Mouse (Mus musculus) heart, postnatal 25 days (tissue): ENCODE results near the gene Tprn. TPM values are rescaled to one million over a fixed set of nuclear protein-coding genes. Genes with fewer than 3 reads are reported as not detected.

Experiments used
- DNase-seq: peaks from one replicate; pipeline ENCODE4 v3.0.0; 2022; ENCODE audit warnings: low spot score
- intact Hi-C: fragments of 180-260 bp; cut with DNase I; formaldehyde crosslinking; loops from one replicate; pipeline ENCODE4 v1.15.1; 2025
- total RNA-seq, 2 experiments: library from RNA; stranded (reverse); gene quantifications; 2 replicates each; pipeline ENCODE4 v1.2.3; 2021

Gene Tprn
- 1 to 10 TPM; 3.6 to 6.0 TPM for total RNA-seq

DNA sequence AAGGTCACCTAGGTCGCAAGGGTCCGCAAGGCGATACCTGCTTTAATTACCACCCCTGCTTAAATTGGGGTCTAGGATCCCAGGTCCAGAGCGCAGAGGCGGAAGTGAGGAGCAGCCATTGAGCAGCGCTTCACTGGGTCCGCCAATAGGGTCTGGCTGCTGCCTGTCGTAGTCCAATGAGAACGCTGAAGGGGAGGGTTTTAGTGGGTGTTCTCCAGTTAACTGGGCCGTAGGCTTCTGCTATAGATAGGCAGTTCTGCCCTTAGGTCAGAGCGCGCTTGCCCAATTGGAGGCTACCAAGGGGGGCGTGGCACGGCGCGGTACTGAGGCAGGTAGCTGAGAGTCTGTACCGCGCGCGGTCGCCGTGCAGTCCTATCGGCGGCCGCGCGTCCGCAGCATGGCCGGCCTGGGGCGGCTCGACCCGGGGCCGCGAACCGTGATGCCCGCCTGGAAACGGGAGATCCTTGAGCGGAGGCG lies at the start of gene Tprn:
Gene Tprn (plus strand): TSS at position 328 of the 477 bp plus-strand sequence.
- intact Hi-C loops, result no loop called here
- peak; percentile 92 for DNase-seq

DNA sequence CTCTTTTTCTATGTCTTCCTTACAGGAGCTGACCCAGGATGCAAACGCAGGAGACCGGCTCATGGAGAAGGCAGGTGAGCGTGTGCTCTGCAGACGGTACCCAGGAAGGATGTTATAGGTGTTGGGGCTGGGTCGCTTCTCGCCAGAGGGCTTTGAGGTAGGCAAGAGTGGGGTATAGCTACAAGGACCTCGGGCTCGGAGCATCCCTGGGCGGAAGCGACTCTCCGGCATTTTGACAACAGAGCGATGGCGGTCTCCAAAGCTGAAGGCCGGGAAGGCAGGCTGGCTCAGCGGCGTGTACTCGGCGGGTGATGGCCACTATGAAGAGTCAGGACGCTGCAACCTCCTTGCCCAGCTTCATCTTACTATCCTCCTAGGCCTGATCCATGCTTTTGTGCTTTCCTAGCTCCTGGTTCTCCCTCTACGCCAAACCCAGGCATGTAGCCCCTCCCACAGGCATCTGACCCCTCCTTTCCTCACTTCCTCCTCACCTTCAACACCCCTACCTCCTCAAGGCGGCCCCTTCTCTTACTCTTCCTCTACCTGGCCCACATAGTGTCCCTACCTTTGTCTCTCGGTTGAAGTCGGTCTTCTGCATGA lies 49.1 kb upstream of the Tprn start:
- intact Hi-C loops, result no loop called here
- no peak for DNase-seq

DNA sequence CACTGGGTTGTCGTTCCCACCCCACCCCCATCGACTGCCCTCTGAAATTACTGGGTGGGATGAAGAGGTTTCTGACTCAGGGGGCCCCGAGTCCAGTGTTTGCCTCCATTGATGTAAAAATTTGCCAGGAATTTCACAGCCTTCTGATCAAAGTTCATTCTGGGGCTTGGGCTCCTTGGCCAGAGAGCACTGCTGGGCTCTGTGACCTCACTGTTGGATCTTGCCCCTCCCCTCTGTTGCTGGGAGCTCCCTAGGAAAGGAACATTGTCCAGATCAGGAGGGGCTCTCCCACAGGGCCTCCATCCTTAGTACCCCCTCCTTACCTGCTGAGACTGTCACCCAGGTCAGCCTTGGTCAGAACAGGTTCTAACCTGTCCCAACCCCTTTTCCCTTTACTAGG lies 48.0 kb upstream of the Tprn start, which contains the start of gene Stpg3:
Gene Stpg3 (minus strand): TSS at position 194 of the 400 bp plus-strand sequence.
- DNase-seq, result no peak
- intact Hi-C loops, result no loop called here

DNA sequence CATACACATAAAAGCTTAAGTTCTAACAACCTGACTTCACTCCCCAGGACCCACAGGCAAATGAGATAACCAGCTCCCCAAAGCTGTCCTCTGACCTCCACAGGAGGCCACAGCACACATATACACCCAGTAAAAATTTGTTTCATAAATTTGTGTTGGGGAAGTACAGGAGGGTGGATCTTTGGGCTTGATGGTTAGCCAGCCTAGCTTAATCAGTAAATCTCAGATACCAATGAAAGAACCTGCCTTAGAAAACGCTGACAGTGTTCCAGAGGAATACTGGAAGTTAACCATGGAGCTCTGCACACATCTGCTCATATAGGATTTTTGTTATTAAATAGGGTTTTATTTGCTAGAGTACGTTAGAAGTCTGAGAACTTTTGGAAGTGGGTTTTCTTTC lies 44.8 kb upstream of the Tprn start:
- no peak for DNase-seq
- intact Hi-C loops, result no loop called here

DNA sequence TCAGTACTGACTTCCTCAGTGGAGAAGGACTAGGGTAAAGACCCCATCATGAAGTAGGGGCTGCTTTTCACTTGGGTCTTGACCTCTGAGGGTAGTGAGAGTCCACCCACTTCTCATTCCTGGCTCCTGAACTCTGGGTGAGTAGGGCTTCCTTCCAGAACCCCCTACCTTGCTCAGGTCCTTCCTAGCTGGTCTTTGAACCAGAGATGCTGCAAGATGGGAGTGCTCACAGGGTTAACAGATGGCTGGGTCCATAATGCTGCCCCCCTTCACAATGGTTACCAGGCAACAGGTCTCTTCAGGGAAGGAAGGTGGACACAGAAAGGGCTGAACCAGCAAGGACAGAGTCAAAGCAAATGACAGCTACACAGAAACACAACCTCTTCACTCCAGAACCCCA lies 44.0 kb upstream of the Tprn start, which contains the start of gene Fam166a:
Gene Fam166a (plus strand): TSS at position 301 of the 400 bp plus-strand sequence.
- DNase-seq, result no peak

DNA sequence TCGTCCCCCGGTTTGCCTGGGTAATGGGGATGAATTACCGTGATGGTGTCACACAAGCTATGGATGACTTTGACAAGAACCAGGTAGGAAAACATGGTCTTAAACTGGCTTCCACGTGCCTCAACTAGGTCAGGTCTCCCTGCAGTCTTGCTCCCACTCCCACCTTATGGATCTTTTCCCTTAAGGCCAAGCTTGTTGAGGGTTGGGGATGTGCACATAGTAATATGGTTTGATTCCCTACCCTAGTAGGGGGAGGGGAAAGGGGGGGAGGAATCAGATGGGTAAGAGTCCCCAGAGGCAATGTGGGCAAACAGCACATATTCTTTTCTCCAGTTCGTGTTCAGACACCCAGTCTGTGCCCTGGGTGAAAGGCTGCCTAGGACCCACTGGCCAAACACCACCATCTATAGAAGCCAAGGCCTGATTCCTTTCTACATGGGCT lies 41.1 kb upstream of the Tprn start:
- DNase-seq, result no peak
- intact Hi-C loops, result no loop called here

More for the DNA sequence above, 44.0 kb upstream of the Tprn start, which contains the start of gene Fam166a:
- intact Hi-C loops, result no loop called here

DNA sequence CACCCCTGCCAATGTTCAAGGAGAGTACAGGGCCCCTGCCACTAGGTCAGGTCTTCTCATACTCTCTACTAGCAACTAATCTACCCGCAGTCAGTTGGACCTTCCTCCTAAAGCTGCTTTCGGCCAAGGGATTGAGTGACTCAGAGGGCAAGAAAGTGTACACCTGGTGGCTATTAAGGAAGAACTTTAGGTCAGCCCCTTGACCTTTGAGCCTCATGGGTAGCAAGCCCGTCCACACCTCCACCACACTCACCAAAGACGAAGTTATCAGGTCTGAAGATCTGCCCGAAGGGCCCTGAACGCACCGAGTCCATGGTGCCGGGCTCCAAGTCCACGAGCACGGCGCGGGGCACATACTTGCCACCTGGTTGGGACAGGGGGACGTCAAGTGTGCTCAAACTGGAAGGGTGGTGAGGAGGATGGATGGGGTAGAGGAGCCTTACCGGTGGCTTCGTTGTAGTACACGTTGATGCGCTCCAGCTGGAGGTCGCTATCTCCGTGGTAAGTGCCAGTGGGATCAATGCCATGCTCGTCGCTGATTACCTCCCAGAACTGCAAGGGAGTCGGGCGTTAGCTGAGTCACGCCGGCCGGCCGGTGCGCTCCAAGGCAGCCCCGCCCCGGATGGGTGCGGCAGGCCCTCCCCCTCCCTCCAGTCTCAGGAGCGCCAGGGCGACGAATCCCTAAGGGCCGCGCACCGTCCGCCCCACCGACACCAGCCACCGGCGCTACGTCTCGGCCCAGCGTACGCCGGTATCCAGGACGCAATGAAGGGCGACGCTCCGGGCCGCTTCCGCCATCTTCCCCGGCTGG lies 38.5 kb upstream of the Tprn start:
- peak; percentile 76 for DNase-seq
- intact Hi-C loops, result loop anchor here (2.0 kb wide), 1 partner anchor 13 kb away; the partner anchor contains the start of gene Nelfb

DNA sequence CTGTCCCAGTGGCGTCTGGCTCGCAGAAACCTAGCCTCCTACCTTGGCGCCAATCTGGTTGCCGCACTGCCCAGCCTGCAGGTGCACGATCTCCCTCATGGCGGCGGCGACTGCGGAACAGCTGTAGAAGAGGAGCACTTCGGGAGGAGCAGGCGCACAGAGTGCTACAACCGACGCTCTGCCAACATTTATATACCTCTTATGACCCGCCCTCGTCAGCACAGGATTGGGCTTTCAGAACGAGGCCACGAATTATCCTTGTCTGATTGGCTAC lies 38.0 kb upstream of the Tprn start, which contains the start of gene Tubb4b:
Gene Tubb4b (minus strand): TSS at position 211 of the 274 bp plus-strand sequence.
- no peak for DNase-seq

DNA sequence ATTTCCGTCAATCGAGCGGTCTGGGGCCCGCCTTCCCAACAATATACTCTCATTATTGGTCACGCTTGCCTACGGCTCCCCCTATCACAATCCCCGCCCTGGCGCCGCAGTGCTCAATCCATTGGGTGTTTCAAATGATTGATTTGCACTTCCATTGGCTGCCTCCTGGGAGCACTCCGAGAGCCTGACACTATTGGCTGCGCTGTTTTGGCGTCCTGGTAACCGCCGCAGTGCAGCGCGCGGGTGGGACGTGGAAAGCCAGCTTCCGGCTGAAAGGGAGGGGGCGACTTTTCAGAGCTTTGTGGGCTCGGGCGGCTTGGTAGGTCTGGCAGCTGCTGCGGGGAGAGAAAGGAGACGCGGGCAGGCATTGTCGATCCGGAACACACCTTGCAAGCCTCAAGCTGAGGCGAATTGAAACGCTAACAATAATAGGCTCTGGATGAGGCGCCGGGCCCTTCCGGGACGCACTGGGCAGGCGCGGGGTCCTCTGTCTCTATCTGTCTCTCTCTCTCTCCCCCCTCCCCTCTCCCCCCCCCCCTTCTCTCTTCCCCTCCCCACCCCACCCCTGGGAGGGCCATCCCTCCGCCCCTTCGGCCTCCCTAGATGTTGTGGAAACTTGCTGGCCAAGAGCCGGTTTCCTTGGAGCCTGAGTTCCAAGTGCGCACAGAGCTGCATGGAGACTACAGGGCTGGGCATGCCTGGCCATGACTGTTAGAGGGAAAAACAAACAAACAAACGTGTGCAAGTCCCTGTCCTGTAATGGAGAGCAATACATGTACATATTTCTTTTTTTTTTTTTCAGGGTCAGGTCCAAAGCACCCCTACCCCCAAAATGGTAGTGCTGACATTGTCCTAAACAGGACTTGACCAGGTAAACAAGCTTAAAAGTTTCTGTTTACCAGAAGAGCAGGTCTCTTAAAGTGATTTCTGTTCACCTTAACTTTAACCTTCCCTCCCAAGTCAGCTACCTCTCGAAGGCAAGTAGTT lies 37.4 kb upstream of the Tprn start:
- peak; percentile 99 for DNase-seq
- intact Hi-C loops, result loop anchor here (2.0 to 5.0 kb wide), 2 partner anchors 14 to 67 kb away; partner anchors contain the start of gene Nelfb

More for the DNA sequence above, 38.0 kb upstream of the Tprn start, which contains the start of gene Tubb4b:
- intact Hi-C loops, result loop anchor here (2.0 kb wide), 1 partner anchor 14 kb away; the partner anchor contains the start of gene Nelfb

DNA sequence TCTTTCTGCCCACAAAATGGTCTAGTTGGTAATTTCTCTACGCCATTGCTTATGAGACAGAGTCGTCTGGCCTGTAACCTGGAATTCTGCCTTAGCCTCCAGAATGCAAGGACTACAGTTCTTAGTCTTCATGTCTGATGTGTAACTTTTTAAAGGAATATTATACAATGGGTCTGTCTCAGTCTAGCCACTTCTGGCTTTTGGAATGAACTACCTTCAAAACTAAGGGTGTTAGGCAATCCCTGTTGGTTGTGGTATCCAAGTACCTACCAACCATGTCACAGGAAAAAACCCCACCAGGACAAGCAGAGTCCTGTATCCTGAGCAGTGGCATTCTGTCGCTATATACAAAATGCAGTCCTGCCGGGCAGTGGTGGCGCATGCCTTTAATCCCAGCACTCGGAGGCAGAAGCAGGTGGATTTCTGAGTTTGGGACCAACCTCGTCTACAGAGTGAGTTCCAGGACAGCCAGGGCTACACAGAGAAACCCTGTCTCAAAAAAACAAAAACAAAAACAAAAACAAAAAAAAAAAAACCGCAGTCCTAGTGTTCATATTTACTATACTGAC lies 36.5 kb upstream of the Tprn start:
- DNase-seq, result no peak
- intact Hi-C loops, result loop anchor here (2.0 to 5.0 kb wide), 2 partner anchors 15 to 66 kb away; partner anchors contain the start of gene Nelfb

DNA sequence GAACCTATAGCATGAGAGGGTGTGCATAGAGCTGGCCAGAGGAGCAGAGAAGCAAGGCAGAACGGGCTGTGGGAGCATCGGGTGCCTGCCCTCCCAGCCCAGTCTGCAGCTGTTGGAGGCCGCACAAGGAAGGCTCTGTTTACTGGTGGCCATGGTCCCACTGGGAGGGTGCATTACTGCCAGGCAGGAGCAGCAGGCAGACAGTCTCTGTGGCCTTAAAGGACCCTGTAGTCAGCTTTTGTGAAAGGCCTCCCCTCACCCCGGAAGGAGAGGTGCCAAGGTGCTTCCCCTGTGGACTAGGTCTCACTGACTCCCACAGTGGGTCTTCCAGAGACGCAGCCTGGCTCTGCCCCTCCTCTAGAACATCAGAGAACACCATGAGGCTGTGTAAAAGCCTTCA lies 35.6 kb upstream of the Tprn start:
- no peak for DNase-seq
- intact Hi-C loops, result loop anchor here (5.0 kb wide), 1 partner anchor 65 kb away; no protein-coding TSS in a partner anchor

DNA sequence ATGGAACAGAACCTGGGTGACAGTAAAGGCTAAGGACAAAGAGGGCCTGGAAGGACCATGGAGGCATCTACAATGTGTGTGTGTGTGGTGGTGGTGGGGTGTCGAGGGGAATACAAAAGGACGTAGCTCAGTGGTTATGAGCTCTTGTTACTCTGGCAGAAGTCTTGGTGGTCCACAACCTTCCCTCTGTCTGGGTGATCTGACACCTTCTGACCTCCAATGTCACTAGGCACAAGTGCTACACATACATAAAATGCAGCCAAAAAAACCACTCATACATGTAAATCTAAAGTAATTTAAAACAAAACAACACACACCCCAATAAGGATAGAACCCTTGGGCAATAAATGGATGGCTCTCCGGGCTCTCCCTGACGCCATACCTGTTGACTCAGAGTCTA lies 35.0 kb upstream of the Tprn start:
- DNase-seq, result no peak
- intact Hi-C loops, result loop anchor here (5.0 kb wide), 1 partner anchor 65 kb away; no protein-coding TSS in a partner anchor

DNA sequence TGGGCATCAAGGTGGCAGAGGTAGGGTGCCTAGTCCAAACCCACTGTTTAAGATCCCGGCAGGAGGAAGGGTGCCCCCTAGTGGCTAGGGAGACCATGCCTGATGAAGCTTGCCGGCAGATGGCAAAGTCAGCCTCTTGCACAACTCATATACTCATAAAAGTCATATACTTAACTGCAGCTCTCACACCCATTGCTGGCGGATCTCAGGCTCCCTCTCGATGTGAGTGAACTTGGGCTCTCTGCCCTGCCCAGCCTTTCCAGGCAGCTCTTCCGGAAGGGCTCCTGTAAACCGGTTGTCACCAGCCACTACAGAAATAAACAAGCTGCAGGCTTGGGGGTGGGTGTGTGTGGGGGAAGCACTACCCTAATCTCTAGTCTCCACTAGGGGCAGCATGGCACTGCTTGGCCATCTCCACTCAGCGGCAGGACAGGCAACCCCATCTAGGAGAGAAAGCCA lies 34.0 kb upstream of the Tprn start:
- intact Hi-C loops, result loop anchor here (1.0 to 5.0 kb wide), 3 partner anchors 24 to 64 kb away; no protein-coding TSS in a partner anchor
- DNase-seq, result peak; percentile 76

DNA sequence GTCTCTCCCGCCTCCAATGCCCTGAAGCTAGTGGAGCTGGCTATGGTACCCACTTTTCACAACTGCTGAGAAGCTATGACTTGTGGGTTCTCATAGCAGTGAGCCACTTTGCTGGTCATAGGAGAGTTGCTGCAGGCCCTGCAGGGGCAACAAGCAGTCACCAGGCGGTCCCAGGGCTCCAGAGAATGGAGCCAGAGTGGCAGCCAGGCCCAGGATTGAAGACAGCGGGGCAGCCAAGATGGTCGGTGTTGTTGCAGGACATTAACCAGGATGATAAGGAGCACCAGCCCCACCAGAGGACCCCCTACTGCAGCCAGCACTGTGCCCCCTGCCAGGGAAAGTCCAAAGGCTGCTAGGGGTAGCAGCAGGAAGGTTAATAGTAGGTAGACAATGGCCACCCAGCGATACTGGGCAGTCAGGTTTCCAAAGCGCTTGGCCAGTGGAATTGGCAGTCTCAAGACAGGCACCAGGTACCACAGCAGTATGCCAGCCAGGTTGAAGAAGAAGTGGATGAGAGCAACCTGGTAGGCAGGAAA lies 33.4 kb upstream of the Tprn start:
- DNase-seq, result no peak
- intact Hi-C loops, result loop anchor here (1.0 to 5.0 kb wide), 3 partner anchors 24 to 63 kb away; no protein-coding TSS in a partner anchor

DNA sequence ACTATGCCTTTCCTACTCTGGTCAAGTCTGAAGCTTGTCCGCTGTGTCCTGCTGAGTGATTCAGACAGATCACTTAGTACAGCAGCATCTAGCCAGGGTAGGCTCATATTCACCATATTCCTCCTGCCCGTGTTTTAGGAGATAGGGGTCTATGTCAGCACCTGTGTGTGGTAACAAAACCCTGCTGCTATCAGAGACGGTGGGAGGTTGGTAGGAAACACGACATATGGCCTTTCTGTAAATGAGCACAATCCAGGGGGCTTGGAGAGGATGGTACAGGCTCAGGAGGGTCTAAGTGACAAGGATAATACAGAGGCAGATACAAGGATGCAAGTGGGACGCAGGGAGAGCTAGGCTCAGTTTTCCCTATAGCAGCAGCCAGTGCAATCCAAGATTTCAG lies 32.8 kb upstream of the Tprn start:
- intact Hi-C loops, result loop anchor here (2.0 to 5.0 kb wide), 2 partner anchors 23 to 63 kb away; no protein-coding TSS in a partner anchor
- no peak for DNase-seq

DNA sequence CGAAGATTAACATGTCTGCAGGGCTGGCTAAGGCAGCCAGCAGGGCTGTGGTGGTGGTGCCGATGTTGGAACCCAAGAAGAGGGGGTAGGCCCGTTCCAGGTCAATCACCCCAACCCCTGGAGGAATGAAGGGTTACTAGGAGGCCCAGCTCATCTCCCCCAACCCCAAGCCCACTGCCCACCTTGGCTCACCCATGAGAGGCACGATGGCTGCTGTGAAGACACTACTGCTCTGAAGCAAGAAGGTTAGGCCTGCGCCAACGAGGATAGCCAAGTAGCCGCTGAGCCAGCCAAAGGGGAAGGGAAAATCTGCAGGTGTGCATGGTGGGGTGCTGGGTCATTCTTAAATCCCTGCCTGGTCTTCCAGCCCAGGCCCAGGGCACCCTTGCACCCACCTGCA lies 31.8 kb upstream of the Tprn start:
- intact Hi-C loops, result no loop called here
- DNase-seq, result no peak

DNA sequence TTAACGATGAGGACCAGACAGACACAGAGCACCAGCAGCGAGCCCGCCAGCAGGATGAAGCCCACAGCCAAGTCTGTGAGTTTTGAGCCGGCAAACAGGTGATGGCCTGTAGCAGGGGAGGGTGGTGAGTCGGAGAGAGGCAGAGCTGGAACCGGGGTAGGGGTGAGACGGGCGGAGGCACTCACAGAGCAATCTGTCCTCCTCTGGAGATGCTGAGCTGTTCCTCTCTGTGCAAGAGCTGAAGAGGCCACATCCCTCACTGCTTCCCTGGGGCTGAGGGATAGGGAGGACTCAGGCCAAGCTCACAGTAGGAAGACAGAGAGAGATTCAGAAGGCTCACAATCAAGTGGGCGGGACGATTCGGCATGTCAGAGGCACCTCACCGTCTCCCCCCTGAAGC lies 31.4 kb upstream of the Tprn start:
- no peak for DNase-seq
- intact Hi-C loops, result no loop called here

DNA sequence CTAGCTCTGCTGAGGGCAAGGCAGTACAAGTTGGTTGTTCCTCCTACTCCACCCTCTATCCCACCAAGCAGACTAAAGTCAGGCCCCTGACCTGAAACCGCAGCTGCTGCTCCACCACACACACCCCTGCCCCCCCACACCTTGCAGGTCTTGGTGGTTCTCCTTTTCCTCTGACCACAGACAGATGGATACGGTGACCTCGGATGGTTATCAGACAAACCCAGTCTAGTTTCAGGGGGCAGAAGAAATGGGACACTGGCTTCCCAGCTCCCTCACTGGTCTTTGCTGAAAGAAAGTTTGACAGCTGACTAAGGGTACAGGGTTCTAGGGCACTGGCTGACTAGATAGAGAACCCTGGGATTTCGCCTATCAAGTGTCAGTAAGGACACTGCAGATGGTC lies 29.0 kb upstream of the Tprn start:
- intact Hi-C loops, result no loop called here
- DNase-seq, result no peak

DNA sequence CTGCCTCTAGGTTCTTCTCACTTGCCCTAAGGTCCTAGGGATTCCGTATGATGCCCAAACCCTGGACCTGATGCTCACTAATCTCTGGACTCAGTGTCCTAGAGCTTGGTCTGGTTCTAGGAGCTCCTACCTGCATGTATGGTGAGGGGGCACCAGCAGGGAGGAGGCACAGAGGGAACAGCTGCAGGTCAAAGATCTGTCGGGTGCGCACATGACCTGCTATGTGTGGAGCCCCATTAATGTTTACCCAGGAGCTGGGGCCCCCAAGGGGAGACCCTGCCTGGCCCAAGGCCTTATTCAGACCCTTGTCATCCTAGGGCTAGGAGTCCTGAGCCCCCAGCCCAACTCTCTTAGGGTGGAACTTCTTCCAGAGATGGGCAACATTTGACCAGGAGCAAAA lies 28.4 kb upstream of the Tprn start, which contains the start of gene Slc34a3:
Gene Slc34a3 (minus strand): TSS at position 315 of the 400 bp plus-strand sequence.
- intact Hi-C loops, result no loop called here

More for the DNA sequence above, 28.4 kb upstream of the Tprn start, which contains the start of gene Slc34a3:
- DNase-seq, result no peak
